Mouse (Mus musculus): Measurements from ENCODE around the gene Atp8b4. TPM values are rescaled to one million over a fixed set of nuclear protein-coding genes. Genes with fewer than 3 reads are reported as not detected.

Atp8b4 gene
- polyA plus RNA-seq, 1 experiment from 2014 or later: 0.17 TPM

GRCm38 (mm10) chr2:126415981-126416380, 84.5 kb downstream of the Atp8b4 start:
- DNase-seq (ENCODE audit: low spot score): no peak
- Histone ChIP-seq H3K9me3 (no peaks in the 10 kb centered on the region), H3K27me3 (ENCODE audit: insufficient read depth, poor library complexity, severe bottlenecking) (no peaks in the 10 kb centered on the region), H3K36me3 (no peaks in the 10 kb centered on the region), H3K4me3 (no peak overlapping the region), H3K27ac (no peak overlapping the region), H3K4me1 (replicated peaks) (no peaks in the 10 kb centered on the region)
- 86% methylated on average over 4 of the region's 4 CpGs for whole genome bisulfite sequencing

- Histone ChIP-seq H3K27ac (no peak overlapping the region), H3K9me3 (no peaks in the 10 kb centered on the region), H3K4me3 (no peak overlapping the region), H3K27me3 (ENCODE audit: insufficient read depth, poor library complexity, severe bottlenecking) (no peaks in the 10 kb centered on the region), H3K4me1 (replicated peaks) (no peaks in the 10 kb centered on the region), H3K36me3 (no peaks in the 10 kb centered on the region)
- DNase-seq (ENCODE audit: low spot score): no peak
These were observed 87.7 kb downstream of the Atp8b4 start for GRCm38 (mm10) chr2:126412759-126413158.

- H3K4me1 ChIP-seq (replicated peaks): no peaks in the 10 kb centered on the region
- no peak for DNase-seq (ENCODE audit: low spot score)
- H3K4me3 ChIP-seq: no peak overlapping the region
- 92% methylated on average over 2 of the region's 2 CpGs for WGBS
- H3K9me3 ChIP-seq: no peaks in the 10 kb centered on the region
- H3K36me3 ChIP-seq: no peaks in the 10 kb centered on the region
- H3K27me3 ChIP-seq (ENCODE audit: insufficient read depth, poor library complexity, severe bottlenecking): no peaks in the 10 kb centered on the region
- no peak overlapping the region for H3K27ac ChIP-seq
These were observed 101.0 kb downstream of the Atp8b4 start for GRCm38 (mm10) chr2:126399454-126399853.

- no peak overlapping the region for H3K4me3 ChIP-seq
- H3K9me3 ChIP-seq: no peaks in the 10 kb centered on the region
- H3K27me3 ChIP-seq (ENCODE audit: insufficient read depth, poor library complexity, severe bottlenecking): no peaks in the 10 kb centered on the region
- H3K27ac ChIP-seq: no peak overlapping the region
- no peak for DNase-seq (ENCODE audit: low spot score)
- no peaks in the 10 kb centered on the region for H3K36me3 ChIP-seq
- no peaks in the 10 kb centered on the region for H3K4me1 ChIP-seq (replicated peaks)
- 81% methylated on average over 2 of the region's 2 CpGs for WGBS
These were observed 101.5 kb downstream of the Atp8b4 start for GRCm38 (mm10) chr2:126399017-126399416.

- DNase-seq (ENCODE audit: low spot score): no peak
- Histone ChIP-seq H3K4me3 (no peak overlapping the region), H3K9me3 (no peaks in the 10 kb centered on the region), H3K27ac (no peak overlapping the region), H3K36me3 (no peaks in the 10 kb centered on the region), H3K4me1 (replicated peaks) (no peaks in the 10 kb centered on the region), H3K27me3 (ENCODE audit: insufficient read depth, poor library complexity, severe bottlenecking) (no peaks in the 10 kb centered on the region)
- 89% methylated on average over 2 of the region's 2 CpGs for WGBS
These were observed 102.3 kb downstream of the Atp8b4 start for GRCm38 (mm10) chr2:126398216-126398615.

- Histone ChIP-seq H3K4me3 (no peak overlapping the region), H3K9me3 (no peaks in the 10 kb centered on the region), H3K27me3 (ENCODE audit: insufficient read depth, poor library complexity, severe bottlenecking) (no peaks in the 10 kb centered on the region), H3K27ac (no peak overlapping the region), H3K4me1 (replicated peaks) (no peaks in the 10 kb centered on the region), H3K36me3 (no peaks in the 10 kb centered on the region)
- 88% methylated on average over 8 of the region's 8 CpGs for WGBS
- DNase-seq (ENCODE audit: low spot score): no peak
These were observed 103.0 kb downstream of the Atp8b4 start for GRCm38 (mm10) chr2:126397513-126397912.

GRCm38 (mm10) chr2:126394924-126395323, 105.5 kb downstream of the Atp8b4 start:
- Histone ChIP-seq H3K27me3 (ENCODE audit: insufficient read depth, poor library complexity, severe bottlenecking) (no peaks in the 10 kb centered on the region), H3K36me3 (no peaks in the 10 kb centered on the region), H3K27ac (no peak overlapping the region), H3K9me3 (no peaks in the 10 kb centered on the region), H3K4me3 (no peak overlapping the region), H3K4me1 (replicated peaks) (no peaks in the 10 kb centered on the region)
- WGBS: 65% methylated on average over 2 of the region's 2 CpGs
- DNase-seq (ENCODE audit: low spot score): no peak

- H3K27ac ChIP-seq: no peak overlapping the region
- 89% methylated on average over 8 of the region's 8 CpGs for WGBS
- H3K9me3 ChIP-seq: no peaks in the 10 kb centered on the region
- no peak overlapping the region for H3K4me3 ChIP-seq
- no peaks in the 10 kb centered on the region for H3K36me3 ChIP-seq
- no peaks in the 10 kb centered on the region for H3K4me1 ChIP-seq (replicated peaks)
- no peak for DNase-seq (ENCODE audit: low spot score)
- no peaks in the 10 kb centered on the region for H3K27me3 ChIP-seq (ENCODE audit: insufficient read depth, poor library complexity, severe bottlenecking)
These were observed 112.9 kb downstream of the Atp8b4 start for GRCm38 (mm10) chr2:126387458-126388037.

GRCm38 (mm10) chr2:126386056-126386455, 114.4 kb downstream of the Atp8b4 start:
- no peak overlapping the region for H3K27ac ChIP-seq
- H3K4me3 ChIP-seq: no peak overlapping the region
- H3K9me3 ChIP-seq: no peaks in the 10 kb centered on the region
- no peaks in the 10 kb centered on the region for H3K4me1 ChIP-seq (replicated peaks)
- H3K36me3 ChIP-seq: no peaks in the 10 kb centered on the region
- no peak for DNase-seq (ENCODE audit: low spot score)
- no peaks in the 10 kb centered on the region for H3K27me3 ChIP-seq (ENCODE audit: insufficient read depth, poor library complexity, severe bottlenecking)

GRCm38 (mm10) chr2:126380300-126380699, 120.2 kb downstream of the Atp8b4 start:
- no peak for DNase-seq (ENCODE audit: low spot score)
- H3K27me3 ChIP-seq (ENCODE audit: insufficient read depth, poor library complexity, severe bottlenecking): no peaks in the 10 kb centered on the region
- WGBS: 94% methylated on average over 5 of the region's 5 CpGs
- H3K36me3 ChIP-seq: no peaks in the 10 kb centered on the region
- no peak overlapping the region for H3K27ac ChIP-seq
- H3K4me3 ChIP-seq: no peak overlapping the region
- H3K4me1 ChIP-seq (replicated peaks): no peaks in the 10 kb centered on the region
- H3K9me3 ChIP-seq: no peaks in the 10 kb centered on the region

GRCm38 (mm10) chr2:126371634-126372033, 128.8 kb downstream of the Atp8b4 start:
- DNase-seq (ENCODE audit: low spot score): no peak
- WGBS: 89% methylated on average over 8 of the region's 8 CpGs
- H3K9me3 ChIP-seq: no peaks in the 10 kb centered on the region

GRCm38 (mm10) chr2:126369815-126370214, 130.7 kb downstream of the Atp8b4 start:
- no peaks in the 10 kb centered on the region for H3K36me3 ChIP-seq
- no peak overlapping the region for H3K27ac ChIP-seq
- no peak for DNase-seq (ENCODE audit: low spot score)
- 57% methylated on average over 4 of the region's 4 CpGs for WGBS
- no peaks in the 10 kb centered on the region for H3K27me3 ChIP-seq (ENCODE audit: insufficient read depth, poor library complexity, severe bottlenecking)
- H3K4me1 ChIP-seq (replicated peaks): no peaks in the 10 kb centered on the region
- no peaks in the 10 kb centered on the region for H3K9me3 ChIP-seq
- no peak overlapping the region for H3K4me3 ChIP-seq

More at GRCm38 (mm10) chr2:126371634-126372033, 128.8 kb downstream of the Atp8b4 start:
- Histone ChIP-seq H3K27ac (no peak overlapping the region), H3K4me1 (replicated peaks) (no peaks in the 10 kb centered on the region), H3K36me3 (no peaks in the 10 kb centered on the region), H3K27me3 (ENCODE audit: insufficient read depth, poor library complexity, severe bottlenecking) (no peaks in the 10 kb centered on the region), H3K4me3 (no peak overlapping the region)

GRCm38 (mm10) chr2:126363745-126364725, 136.4 kb downstream of the Atp8b4 start:
- Histone ChIP-seq H3K4me1 (replicated peaks) (no peaks in the 10 kb centered on the region; the same call in 1 of the 2 replicates), H3K36me3 (no peaks in the 10 kb centered on the region), H3K4me3 (no peak overlapping the region), H3K27me3 (ENCODE audit: insufficient read depth, poor library complexity, severe bottlenecking) (no peaks in the 10 kb centered on the region), H3K9me3 (no peaks in the 10 kb centered on the region), H3K27ac (no peak overlapping the region)
- DNase-seq (ENCODE audit: low spot score): no peak
- WGBS: 82% methylated on average over 14 of the region's 14 CpGs
